Mouse (Mus musculus): ENCODE data around the gene Rgs3. TPM values are rescaled to one million over a fixed set of nuclear protein-coding genes. Genes with fewer than 3 reads are reported as not detected.

The Rgs3 gene
- polyA plus RNA-seq, 1 experiment, result 43.1 TPM

- WGBS, result 95% methylated on average over 6 of the region's 6 CpGs
- no peak for DNase-seq
- Histone ChIP-seq H3K4me3 (ENCODE audit: insufficient read depth, low read depth, low read length) (no peak overlapping the region), H3K27ac (ENCODE audit: insufficient read depth, low read depth, low read length) (no peak overlapping the region), H3K27me3 (replicated peaks; ENCODE audit: control insufficient read depth, insufficient read depth, low read length) (no peaks in the 10 kb centered on the region; the same call in 1 of the 2 replicates), H3K36me3 (ENCODE audit: control insufficient read depth, insufficient read depth, low read length) (no peaks in the 10 kb centered on the region), H3K4me1 (ENCODE audit: control insufficient read depth, insufficient read depth, low read length) (no peaks in the 10 kb centered on the region)
- TF ChIP-seq CTCF (conservative IDR thresholded peaks at IDR 0.05; ENCODE audit: insufficient read depth, insufficient read length, low read depth, low read length) (no peak), POLR2A (IDR thresholded peaks at IDR 0.05; ENCODE audit: low read depth, low read length) (no peak)
These were observed 8.0 kb downstream of the Rgs3 start for GRCm38 (mm10) chr4:62567696-62568095.

- H3K27me3 ChIP-seq (replicated peaks; ENCODE audit: control insufficient read depth, insufficient read depth, low read length), result no peaks in the 10 kb centered on the region; the same call in 1 of the 2 replicates
- no peak for DNase-seq
- no peaks in the 10 kb centered on the region for H3K4me1 ChIP-seq (ENCODE audit: control insufficient read depth, insufficient read depth, low read length)
- no peak for TF ChIP-seq CTCF (conservative IDR thresholded peaks at IDR 0.05; ENCODE audit: insufficient read depth, insufficient read length, low read depth, low read length)
- TF ChIP-seq POLR2A (IDR thresholded peaks at IDR 0.05; ENCODE audit: low read depth, low read length), result no peak
- no peak overlapping the region for H3K27ac ChIP-seq (ENCODE audit: insufficient read depth, low read depth, low read length)
- no peaks in the 10 kb centered on the region for H3K36me3 ChIP-seq (ENCODE audit: control insufficient read depth, insufficient read depth, low read length)
- 77% methylated on average over 1 of the region's 1 CpGs for WGBS
- H3K4me3 ChIP-seq (ENCODE audit: insufficient read depth, low read depth, low read length), result no peak overlapping the region
These were observed 8.7 kb downstream of the Rgs3 start for GRCm38 (mm10) chr4:62568359-62568758.

- Histone ChIP-seq H3K36me3 (ENCODE audit: control insufficient read depth, insufficient read depth, low read length) (no peaks in the 10 kb centered on the region), H3K4me3 (ENCODE audit: insufficient read depth, low read depth, low read length) (no peak overlapping the region), H3K4me1 (ENCODE audit: control insufficient read depth, insufficient read depth, low read length) (no peaks in the 10 kb centered on the region), H3K27ac (ENCODE audit: insufficient read depth, low read depth, low read length) (no peak overlapping the region), H3K27me3 (replicated peaks; ENCODE audit: control insufficient read depth, insufficient read depth, low read length) (no peaks in the 10 kb centered on the region; the same call in 1 of the 2 replicates)
- no peak for TF ChIP-seq CTCF (conservative IDR thresholded peaks at IDR 0.05; ENCODE audit: insufficient read depth, insufficient read length, low read depth, low read length)
- TF ChIP-seq POLR2A (IDR thresholded peaks at IDR 0.05; ENCODE audit: low read depth, low read length), result no peak
- no peak for DNase-seq
- WGBS, result 99% methylated on average over 5 of the region's 5 CpGs
These were observed 10.0 kb downstream of the Rgs3 start for GRCm38 (mm10) chr4:62569603-62570002.

- Histone ChIP-seq H3K4me1 (ENCODE audit: control insufficient read depth, insufficient read depth, low read length) (no peaks in the 10 kb centered on the region), H3K27me3 (replicated peaks; ENCODE audit: control insufficient read depth, insufficient read depth, low read length) (no peaks in the 10 kb centered on the region; the same call in 1 of the 2 replicates), H3K36me3 (ENCODE audit: control insufficient read depth, insufficient read depth, low read length) (no peaks in the 10 kb centered on the region), H3K27ac (ENCODE audit: insufficient read depth, low read depth, low read length) (no peak overlapping the region), H3K4me3 (ENCODE audit: insufficient read depth, low read depth, low read length) (no peak overlapping the region)
- no peak for DNase-seq
- TF ChIP-seq CTCF (conservative IDR thresholded peaks at IDR 0.05; ENCODE audit: insufficient read depth, insufficient read length, low read depth, low read length) (no peak), POLR2A (IDR thresholded peaks at IDR 0.05; ENCODE audit: low read depth, low read length) (no peak)
- 68% methylated on average over 5 of the region's 5 CpGs for WGBS
These were observed 10.4 kb downstream of the Rgs3 start for GRCm38 (mm10) chr4:62570029-62570428.

- DNase-seq, result no peak
- Histone ChIP-seq H3K4me3 (ENCODE audit: insufficient read depth, low read depth, low read length) (peak overlapping the region; percentile 3; the same call in 1 of the 2 replicates), H3K4me1 (ENCODE audit: control insufficient read depth, insufficient read depth, low read length) (no peaks in the 10 kb centered on the region), H3K36me3 (ENCODE audit: control insufficient read depth, insufficient read depth, low read length) (no peaks in the 10 kb centered on the region), H3K27me3 (replicated peaks; ENCODE audit: control insufficient read depth, insufficient read depth, low read length) (no peaks in the 10 kb centered on the region), H3K27ac (ENCODE audit: insufficient read depth, low read depth, low read length) (no peak overlapping the region)
- TF ChIP-seq CTCF (conservative IDR thresholded peaks at IDR 0.05; ENCODE audit: insufficient read depth, insufficient read length, low read depth, low read length) (no peak), POLR2A (IDR thresholded peaks at IDR 0.05; ENCODE audit: low read depth, low read length) (no peak)
- 33% methylated on average over 18 of the region's 18 CpGs for WGBS
These were observed 23.0 kb downstream of the Rgs3 start for GRCm38 (mm10) chr4:62582365-62583264.

- WGBS, result 6% methylated on average over 42 of the region's 42 CpGs
- Histone ChIP-seq H3K27me3 (replicated peaks; ENCODE audit: control insufficient read depth, insufficient read depth, low read length) (no peaks in the 10 kb centered on the region), H3K27ac (ENCODE audit: insufficient read depth, low read depth, low read length) (no peak overlapping the region)
These were observed 23.8 kb downstream of the Rgs3 start for GRCm38 (mm10) chr4:62583265-62584092.

More at GRCm38 (mm10) chr4:62583265-62584092, 23.8 kb downstream of the Rgs3 start:
- Histone ChIP-seq H3K4me3 (ENCODE audit: insufficient read depth, low read depth, low read length) (peak overlapping the region; percentile 41), H3K36me3 (ENCODE audit: control insufficient read depth, insufficient read depth, low read length) (no peaks in the 10 kb centered on the region), H3K4me1 (ENCODE audit: control insufficient read depth, insufficient read depth, low read length) (no peaks in the 10 kb centered on the region)
- DNase-seq, result peak; percentile 59
- TF ChIP-seq CTCF (conservative IDR thresholded peaks at IDR 0.05; ENCODE audit: insufficient read depth, insufficient read length, low read depth, low read length), result no peak
- TF ChIP-seq POLR2A (IDR thresholded peaks at IDR 0.05; ENCODE audit: low read depth, low read length), result no peak

Measured in kidney, adult 2 months (tissue).